Mouse (Mus musculus): ENCODE data around the gene Cry2. TPM values are rescaled to one million over a fixed set of nuclear protein-coding genes. Genes with fewer than 3 reads are reported as not detected.

Cry2 gene
- total RNA-seq, 2 experiments from 2014 or later, result 2.7 to 5.0 TPM

Other genes with a start within 250 kb of the Cry2 start
- 13.3 TPM in 1 of 2 replicates, not detected in the other for gene Pex16, start 59.4 kb downstream of the Cry2 start, total RNA-seq (2015; ENCODE audit: low replicate concordance)
- 3.3 and 4.2 TPM in 2 replicates for gene Pex16, start 59.4 kb downstream of the Cry2 start, total RNA-seq (2017; ENCODE audit: low replicate concordance)
- not detected in 2 replicates for gene Large2, start 59.2 kb downstream of the Cry2 start, total RNA-seq (2015; ENCODE audit: low replicate concordance)
- not detected in 2 replicates for gene Large2, start 59.2 kb downstream of the Cry2 start, total RNA-seq (2017; ENCODE audit: low replicate concordance)
- gene 1700029I15Rik, start 51.5 kb downstream of the Cry2 start, total RNA-seq (2015; ENCODE audit: low replicate concordance), result 1.3 TPM in 1 of 2 replicates, not detected in the other
- not detected in 2 replicates for gene 1700029I15Rik, start 51.5 kb downstream of the Cry2 start, total RNA-seq (2017; ENCODE audit: low replicate concordance)
- gene Mapk8ip1, start 32.8 kb downstream of the Cry2 start, total RNA-seq (2015; ENCODE audit: low replicate concordance), result not detected in 2 replicates
- gene Mapk8ip1, start 32.8 kb downstream of the Cry2 start, total RNA-seq (2017; ENCODE audit: low replicate concordance), result 0.13 TPM in 1 of 2 replicates, not detected in the other
- gene Slc35c1, start 26.5 kb upstream of the Cry2 start, total RNA-seq (2015; ENCODE audit: low replicate concordance), result 7.1 and 9.0 TPM in 2 replicates
- 2.7 and 9.2 TPM in 2 replicates for gene Slc35c1, start 26.5 kb upstream of the Cry2 start, total RNA-seq (2017; ENCODE audit: low replicate concordance)
- not detected in 2 replicates for gene Chst1, start 165.7 kb upstream of the Cry2 start, total RNA-seq (2015; ENCODE audit: low replicate concordance)
- gene Chst1, start 165.7 kb upstream of the Cry2 start, total RNA-seq (2017; ENCODE audit: low replicate concordance), result not detected in 2 replicates

All from erythroid progenitor cell, adult 5-6 weeks (primary cell).